Mouse (Mus musculus) lung, adult 2 months (tissue): ENCODE measurements around the gene Lgals4.

Experiments used
- CTCF ChIP-seq: fragments of 200-500 bp; IDR thresholded peaks from 2 replicates; pipeline ENCODE4 v1.5.1; 2011; ENCODE audit warnings: mild to moderate bottlenecking, low read length, control low read depth; ENCODE audit not compliant: insufficient read depth
- POLR2A ChIP-seq: fragments of 200-500 bp; IDR thresholded peaks from 2 replicates; pipeline ENCODE4 v1.6.1; 2011; ENCODE audit warnings: low read depth, mild to moderate bottlenecking, control low read depth, low read length, borderline replicate concordance; ENCODE audit errors: extremely low read depth

GRCm38 (mm10) chr7:28792391-28793185, 41.1 kb upstream of the Lgals4 start:
- TF ChIP-seq POLR2A: no peak
- no peak for TF ChIP-seq CTCF
